Mouse (Mus musculus): ENCODE data around the gene Lmx1a.

The Lmx1a gene

GRCm38 (mm10) chr1:167690716-167691550 lies 1.9 kb downstream of the Lmx1a start:
- CTCF ChIA-PET, result interaction anchor here in 1 of 4 experiments (0.5 to 1.2 kb wide), 2 partner anchors 21 to 75 kb away, joined by 3 read pairs; no protein-coding TSS in a partner anchor
- POLR2A ChIA-PET, result interaction anchor here in 2 of 4 experiments (0.6 to 0.9 kb wide), 3 partner anchors 42 to 297 kb away, joined by 3 read pairs; partner anchors contain the start of gene Mgst3 (in 1 of the 2)

- ChIA-PET POLR2A (interaction anchor here in 1 of 4 experiments (0.6 to 0.7 kb wide), 2 partner anchors 237 to 243 kb away, joined by 3 read pairs; no protein-coding TSS in a partner anchor), CTCF (interaction anchor here in 2 of 4 experiments (0.6 to 0.9 kb wide), 3 partner anchors 8 to 238 kb away, joined by 3 to 4 read pairs (median 3); no protein-coding TSS in a partner anchor)
Observed at GRCm38 (mm10) chr1:167691911-167692682, 3.1 kb downstream of the Lmx1a start.

- ChIA-PET CTCF (interaction anchor here in 1 of 4 experiments (0.6 kb wide), 1 partner anchor 244 kb away, joined by 3 read pairs; no protein-coding TSS in a partner anchor), POLR2A (interaction anchor here in 1 of 4 experiments (0.6 kb wide), 1 partner anchor 242 kb away, joined by 3 read pairs; no protein-coding TSS in a partner anchor)
Observed at GRCm38 (mm10) chr1:167692683-167693045, 3.6 kb downstream of the Lmx1a start.

GRCm38 (mm10) chr1:167693499-167694240 lies 4.6 kb downstream of the Lmx1a start:
- ChIA-PET POLR2A (no interaction called here), CTCF (interaction anchor here in 2 of 4 experiments (0.6 kb wide), 2 partner anchors 204 to 243 kb away, joined by 3 to 4 read pairs; no protein-coding TSS in a partner anchor)

- ChIA-PET CTCF (no interaction called here), POLR2A (no interaction called here)
Observed at GRCm38 (mm10) chr1:167694731-167695130, 5.7 kb downstream of the Lmx1a start.

- POLR2A ChIA-PET, result no interaction called here
- CTCF ChIA-PET, result no interaction called here
Observed at GRCm38 (mm10) chr1:167695910-167696459, 6.9 kb downstream of the Lmx1a start.

- CTCF ChIA-PET, result interaction anchor here in 2 of 4 experiments (0.7 to 1.3 kb wide), 2 partner anchors 8 to 216 kb away, joined by 3 to 4 read pairs; no protein-coding TSS in a partner anchor
- POLR2A ChIA-PET, result interaction anchor here in 1 of 4 experiments (0.7 kb wide), 1 partner anchor 1253 kb away, joined by 5 read pairs; no protein-coding TSS in a partner anchor
Observed at GRCm38 (mm10) chr1:167699706-167700105, 10.7 kb downstream of the Lmx1a start.

GRCm38 (mm10) chr1:167700221-167700620 lies 11.2 kb downstream of the Lmx1a start:
- ChIA-PET CTCF (interaction anchor here (0.5 to 1.3 kb wide), 4 partner anchors 8 to 215 kb away, joined by 3 to 5 read pairs (median 4); no protein-coding TSS in a partner anchor), POLR2A (interaction anchor here in 1 of 4 experiments (0.7 kb wide), 1 partner anchor 1254 kb away, joined by 5 read pairs; no protein-coding TSS in a partner anchor)

GRCm38 (mm10) chr1:167705527-167705926 lies 16.5 kb downstream of the Lmx1a start:
- CTCF ChIA-PET, result interaction anchor here in 1 of 4 experiments (0.8 to 1.5 kb wide), 2 partner anchors 36 to 225 kb away, joined by 3 read pairs; no protein-coding TSS in a partner anchor
- POLR2A ChIA-PET, result interaction anchor here in 1 of 4 experiments (1.7 kb wide), 1 partner anchor 210 kb away, joined by 4 read pairs; no protein-coding TSS in a partner anchor

- ChIA-PET CTCF (no interaction called here), POLR2A (no interaction called here)
Observed at GRCm38 (mm10) chr1:167708761-167709160, 19.7 kb downstream of the Lmx1a start.

- POLR2A ChIA-PET, result no interaction called here
- CTCF ChIA-PET, result no interaction called here
Observed at GRCm38 (mm10) chr1:167715730-167716341, 26.8 kb downstream of the Lmx1a start.

GRCm38 (mm10) chr1:167734471-167734870 lies 45.4 kb downstream of the Lmx1a start:
- ChIA-PET POLR2A (interaction anchor here in 1 of 4 experiments (0.6 kb wide), 1 partner anchor 902 kb away, joined by 4 read pairs; no protein-coding TSS in a partner anchor), CTCF (interaction anchor here in 2 of 4 experiments (0.6 to 1.1 kb wide), 3 partner anchors 14 to 96 kb away, joined by 3 to 5 read pairs (median 4); no protein-coding TSS in a partner anchor)

GRCm38 (mm10) chr1:167736793-167737192 lies 47.8 kb downstream of the Lmx1a start:
- CTCF ChIA-PET, result interaction anchor here in 1 of 4 experiments (0.7 kb wide), 2 partner anchors 21 to 525 kb away, joined by 3 read pairs; no protein-coding TSS in a partner anchor
- POLR2A ChIA-PET, result no interaction called here

GRCm38 (mm10) chr1:167739286-167739685 lies 50.2 kb downstream of the Lmx1a start:
- ChIA-PET CTCF (no interaction called here), POLR2A (no interaction called here)

- CTCF ChIA-PET, result no interaction called here
- POLR2A ChIA-PET, result interaction anchor here in 1 of 4 experiments (0.9 kb wide), 1 partner anchor 83 kb away, joined by 3 read pairs; no protein-coding TSS in a partner anchor
Observed at GRCm38 (mm10) chr1:167746676-167747075, 57.6 kb downstream of the Lmx1a start.

- ChIA-PET POLR2A (no interaction called here), CTCF (no interaction called here)
Observed at GRCm38 (mm10) chr1:167752661-167753060, 63.6 kb downstream of the Lmx1a start.

GRCm38 (mm10) chr1:167754085-167754484 lies 65.0 kb downstream of the Lmx1a start:
- ChIA-PET POLR2A (no interaction called here), CTCF (no interaction called here)
